Mouse (Mus musculus): ENCODE results near the gene Car5b. TPM values are rescaled to one million over a fixed set of nuclear protein-coding genes. Genes with fewer than 3 reads are reported as not detected.

The Car5b gene
- total and polyA plus RNA-seq, 3 experiments, result 0.31 to 0.50 TPM; not detected in 1

- Histone ChIP-seq H3K4me3 (ENCODE audit: control insufficient read depth in 1 of 2, insufficient read depth in 1 of 2, low read depth in 2 of 2, low read length in 2 of 2) (no peak overlapping the region), H3K27ac (ENCODE audit: control insufficient read depth, low read depth, low read length) (no peak overlapping the region), H3K9ac (ENCODE audit: control insufficient read depth, low read depth, low read length, poor library complexity, severe bottlenecking) (no peak overlapping the region), H3K27me3 (ENCODE audit: control insufficient read depth in 1 of 2, insufficient read depth in 2 of 2, low read length in 2 of 2) (no peaks in the 10 kb centered on the region), H3K36me3 (ENCODE audit: control insufficient read depth in 1 of 2, insufficient read depth in 2 of 2, low read length in 2 of 2) (peaks cover 0 to 2% of the 10 kb centered on the region in 2 experiments; a peak in 1 of 4 replicates), H3K4me1 (ENCODE audit: control insufficient read depth in 1 of 2, insufficient read depth in 2 of 2, low read length in 2 of 2) (no peaks in the 10 kb centered on the region), H3K9me3 (replicated peaks; ENCODE audit: insufficient read depth, low read length) (no peaks in the 10 kb centered on the region), H3K79me2 (ENCODE audit: control insufficient read depth, insufficient read depth, low read length, poor library complexity) (no peaks in the 10 kb centered on the region)
- DNase-seq (ENCODE audit: low read depth, low spot score), result no peak
- TF ChIP-seq HCFC1 (IDR thresholded peaks at IDR 0.05; ENCODE audit: low read depth, low read length) (no peak), MXI1 (IDR thresholded peaks at IDR 0.05; ENCODE audit: low read depth, low read length) (no peak), CHD1 (IDR thresholded peaks at IDR 0.05; ENCODE audit: low read depth, low read length) (no peak), GABPA (IDR thresholded peaks at IDR 0.05; ENCODE audit: low read depth, low read length) (no peak), SIN3A (IDR thresholded peaks at IDR 0.05; ENCODE audit: low read length) (no peak), MAX (IDR thresholded peaks at IDR 0.05; ENCODE audit: low read length) (no peak), CTCF (IDR thresholded peaks at IDR 0.05 in 2 of 3, conservative IDR thresholded peaks at IDR 0.05 in 1 of 3; ENCODE audit: control insufficient read depth in 1 of 3, insufficient read depth in 1 of 3, low read depth in 2 of 3, low read length in 3 of 3, poor library complexity in 1 of 3, severe bottlenecking in 1 of 3) (no peak), POLR2AphosphoS5 (IDR thresholded peaks at IDR 0.05; ENCODE audit: borderline replicate concordance, low read depth, low read length) (no peak), NELFE (IDR thresholded peaks at IDR 0.05; ENCODE audit: low read depth, low read length) (no peak), UBTF (IDR thresholded peaks at IDR 0.05; ENCODE audit: borderline replicate concordance, insufficient read depth, low read depth, low read length) (no peak), ELF1 (IDR thresholded peaks at IDR 0.05; ENCODE audit: low read depth, low read length) (no peak), NRF1 (IDR thresholded peaks at IDR 0.05; ENCODE audit: insufficient read depth, low read depth, low read length, poor library complexity, severe bottlenecking) (no peak), ZC3H11A (IDR thresholded peaks at IDR 0.05; ENCODE audit: low read depth, low read length) (no peak), BHLHE40 (IDR thresholded peaks at IDR 0.05; ENCODE audit: borderline replicate concordance, low read depth, low read length) (no peak)
Measured at GRCm38 (mm10) chrX:164046736-164047135, 18.9 kb upstream of the Car5b start.

GRCm38 (mm10) chrX:164042069-164042468 is 14.3 kb upstream of the Car5b start:
- no peak overlapping the region for H3K4me3 ChIP-seq (ENCODE audit: control insufficient read depth in 1 of 2, insufficient read depth in 1 of 2, low read depth in 2 of 2, low read length in 2 of 2)
- no peak for DNase-seq (ENCODE audit: low read depth, low spot score)
- H3K9me3 ChIP-seq (replicated peaks; ENCODE audit: insufficient read depth, low read length), result no peaks in the 10 kb centered on the region
- no peak overlapping the region for H3K27ac ChIP-seq (ENCODE audit: control insufficient read depth, low read depth, low read length)
- peaks cover 0 to 3% of the 10 kb centered on the region in 2 experiments; a peak in 1 of 4 replicates for H3K4me1 ChIP-seq (ENCODE audit: control insufficient read depth in 1 of 2, insufficient read depth in 2 of 2, low read length in 2 of 2)
- no peaks in the 10 kb centered on the region for H3K79me2 ChIP-seq (ENCODE audit: control insufficient read depth, insufficient read depth, low read length, poor library complexity)
- no peaks in the 10 kb centered on the region for H3K27me3 ChIP-seq (ENCODE audit: control insufficient read depth in 1 of 2, insufficient read depth in 2 of 2, low read length in 2 of 2)
- TF ChIP-seq ZKSCAN1 (IDR thresholded peaks at IDR 0.05; ENCODE audit: low read depth, low read length) (no peak), JUND (IDR thresholded peaks at IDR 0.05; ENCODE audit: low read depth, low read length) (no peak), NRF1 (IDR thresholded peaks at IDR 0.05; ENCODE audit: insufficient read depth, low read depth, low read length, poor library complexity, severe bottlenecking) (no peak), POLR2AphosphoS5 (IDR thresholded peaks at IDR 0.05; ENCODE audit: borderline replicate concordance, low read depth, low read length) (no peak), RAD21 (IDR thresholded peaks at IDR 0.05; ENCODE audit: low read depth, low read length) (no peak), TBP (IDR thresholded peaks at IDR 0.05; ENCODE audit: low read depth, low read length) (no peak), USF2 (IDR thresholded peaks at IDR 0.05; ENCODE audit: borderline replicate concordance in 1 of 2, insufficient read depth in 1 of 2, low read depth in 1 of 2, low read length in 2 of 2) (no peak), MAZ (IDR thresholded peaks at IDR 0.05; ENCODE audit: low read depth, low read length) (no peak), MXI1 (IDR thresholded peaks at IDR 0.05; ENCODE audit: low read depth, low read length) (no peak), BHLHE40 (IDR thresholded peaks at IDR 0.05; ENCODE audit: borderline replicate concordance, low read depth, low read length) (no peak), E2F4 (IDR thresholded peaks at IDR 0.05; ENCODE audit: borderline replicate concordance, low read depth, low read length) (no peak), EP300 (IDR thresholded peaks at IDR 0.05; ENCODE audit: low read depth in 1 of 2, low read length in 2 of 2) (no peak)
- peaks cover 0 to 2% of the 10 kb centered on the region in 2 experiments; a peak in 1 of 4 replicates for H3K36me3 ChIP-seq (ENCODE audit: control insufficient read depth in 1 of 2, insufficient read depth in 2 of 2, low read length in 2 of 2)
- H3K9ac ChIP-seq (ENCODE audit: control insufficient read depth, low read depth, low read length, poor library complexity, severe bottlenecking), result no peak overlapping the region
